Mouse (Mus musculus) G1E-ER4 (cell line): Measurements from ENCODE around the gene Sorcs2. TPM values are rescaled to one million over a fixed set of nuclear protein-coding genes. Genes with fewer than 3 reads are reported as not detected.

Experiments used
- GATA1 ChIP-seq: IDR thresholded peaks from one replicate; pipeline ENCODE4 v1.8.0; 2012; ENCODE audit warnings: low read length, inconsistent platforms
- polyA plus RNA-seq: library from polyadenylated mRNA; stranded (reverse); fragments of >175 nt; gene quantifications from 2 replicates; pipeline ENCODE4 v1.2.3, GENCODE M21; 2012

Sorcs2 gene
- polyA plus RNA-seq, 1 experiment, result not detected

DNA sequence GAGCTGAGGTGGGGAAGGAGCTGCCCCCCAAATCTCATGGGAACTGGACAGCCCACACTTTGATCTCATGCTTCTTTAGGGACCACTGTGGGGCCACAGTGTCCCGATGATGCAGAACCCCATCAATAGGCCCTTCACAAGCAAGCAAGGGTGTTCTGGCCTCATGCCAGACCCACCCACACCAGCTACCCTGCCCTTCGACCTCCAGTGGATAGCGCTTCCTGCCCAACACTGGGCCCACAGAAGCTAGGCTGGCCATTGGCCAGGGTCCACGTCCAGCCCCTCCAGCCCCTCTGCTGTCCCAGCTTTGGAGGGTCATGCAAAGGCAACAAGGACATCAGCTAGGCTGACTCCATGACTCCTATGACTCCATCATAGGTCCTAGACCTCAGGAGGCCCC lies 99.9 kb downstream of the Sorcs2 start:
- TF ChIP-seq GATA1, result no peak

DNA sequence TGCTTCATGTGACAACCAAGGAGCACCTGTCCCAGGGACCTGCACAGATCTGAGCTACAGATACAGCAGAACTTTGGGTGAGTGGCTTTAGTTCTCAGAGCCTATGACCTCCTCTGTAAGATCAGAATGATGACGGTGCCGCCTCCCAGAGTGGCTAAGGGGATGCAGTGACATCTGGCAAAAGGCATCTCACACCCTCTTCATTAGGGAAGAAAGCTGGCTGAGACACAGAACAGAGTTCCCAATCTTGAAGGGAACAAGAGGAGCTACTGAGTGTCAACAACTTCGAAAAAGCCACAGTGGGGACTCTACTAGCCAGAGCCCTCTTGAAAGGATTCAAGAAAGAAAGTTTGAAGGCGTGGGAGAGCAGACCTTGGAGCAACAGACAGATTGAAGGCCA lies 100.7 kb downstream of the Sorcs2 start:
- no peak for TF ChIP-seq GATA1

- TF ChIP-seq GATA1, result no peak
Observed at GRCm38 (mm10) chr5:36293109-36293900, 104.6 kb downstream of the Sorcs2 start.

DNA sequence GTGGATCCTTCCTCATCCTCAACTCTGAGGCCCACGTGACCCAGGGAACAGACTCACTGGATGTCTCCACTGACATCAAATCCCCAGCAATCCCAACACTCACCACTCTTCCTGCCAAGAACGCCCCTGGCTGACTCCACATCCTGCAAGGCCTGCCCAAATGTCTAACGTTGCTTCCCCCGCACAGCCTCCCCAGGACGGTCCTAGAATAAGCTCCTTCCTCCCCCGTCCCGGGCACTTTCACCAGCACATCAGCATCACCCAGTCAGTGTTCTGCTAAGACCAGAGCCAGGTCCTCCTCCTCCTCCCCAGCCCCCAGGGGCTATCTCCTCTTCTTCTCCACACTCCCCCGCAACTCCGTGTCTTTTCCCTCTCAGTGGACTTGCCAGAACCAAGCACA lies 105.6 kb downstream of the Sorcs2 start:
- TF ChIP-seq GATA1, result no peak

DNA sequence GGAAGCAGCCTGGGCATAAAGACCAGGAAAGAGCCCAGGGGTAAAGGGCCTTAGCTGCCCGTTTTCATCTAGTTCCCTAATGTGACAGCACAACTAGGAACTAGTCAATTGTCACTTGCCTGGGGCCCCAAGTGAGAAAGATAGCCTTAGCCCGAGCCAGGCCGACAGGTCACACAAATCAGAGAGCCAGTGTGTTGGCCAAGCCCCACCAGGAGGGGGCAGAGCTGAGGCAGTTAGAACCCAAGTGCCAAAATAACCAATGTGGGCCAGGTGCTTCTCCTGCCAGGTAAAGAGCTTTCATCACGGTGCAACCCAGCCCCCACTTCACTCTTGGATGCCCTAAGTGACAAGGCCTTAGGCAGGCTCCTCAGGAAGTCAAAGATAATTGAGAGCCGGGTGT lies 106.7 kb downstream of the Sorcs2 start:
- TF ChIP-seq GATA1, result no peak

- no peak for TF ChIP-seq GATA1
Observed at GRCm38 (mm10) chr5:36285405-36285804, 112.5 kb downstream of the Sorcs2 start.

GRCm38 (mm10) chr5:36279896-36280295 lies 118.0 kb downstream of the Sorcs2 start:
- TF ChIP-seq GATA1, result no peak

DNA sequence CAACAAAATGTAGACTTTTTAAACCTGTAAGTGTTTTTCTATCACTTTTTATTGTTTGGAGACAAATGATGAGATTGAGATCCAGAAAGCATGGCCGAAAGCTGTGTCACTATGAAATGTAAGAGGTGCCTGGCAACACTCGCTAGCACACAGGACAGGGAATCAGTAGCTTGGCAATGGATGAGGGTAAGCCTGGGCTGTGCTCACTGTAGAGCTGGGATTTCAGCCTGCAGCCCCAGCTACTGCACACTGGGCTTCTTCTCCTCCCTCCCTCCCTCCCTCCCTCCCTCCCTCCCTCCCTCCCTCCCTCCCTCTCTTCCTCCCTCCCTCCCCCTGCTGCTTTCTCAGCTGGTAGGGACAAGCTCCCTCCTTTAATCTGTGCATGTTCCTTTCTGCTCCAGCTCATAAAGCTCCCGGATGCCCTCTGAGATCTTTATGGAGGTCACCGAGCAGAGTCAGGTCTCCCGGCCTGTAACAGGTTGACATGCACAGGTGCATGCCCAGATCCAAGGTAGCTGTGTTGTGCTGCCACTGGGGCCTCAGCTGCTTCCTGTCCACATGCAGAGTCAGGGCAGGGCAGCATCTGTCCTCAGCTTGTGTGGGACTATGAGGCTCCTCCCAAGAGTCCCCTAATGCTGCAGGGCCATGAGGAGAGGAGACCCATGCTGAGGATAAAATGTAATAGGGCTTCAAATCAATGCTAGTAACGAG lies 123.1 kb downstream of the Sorcs2 start:
- no peak for TF ChIP-seq GATA1

DNA sequence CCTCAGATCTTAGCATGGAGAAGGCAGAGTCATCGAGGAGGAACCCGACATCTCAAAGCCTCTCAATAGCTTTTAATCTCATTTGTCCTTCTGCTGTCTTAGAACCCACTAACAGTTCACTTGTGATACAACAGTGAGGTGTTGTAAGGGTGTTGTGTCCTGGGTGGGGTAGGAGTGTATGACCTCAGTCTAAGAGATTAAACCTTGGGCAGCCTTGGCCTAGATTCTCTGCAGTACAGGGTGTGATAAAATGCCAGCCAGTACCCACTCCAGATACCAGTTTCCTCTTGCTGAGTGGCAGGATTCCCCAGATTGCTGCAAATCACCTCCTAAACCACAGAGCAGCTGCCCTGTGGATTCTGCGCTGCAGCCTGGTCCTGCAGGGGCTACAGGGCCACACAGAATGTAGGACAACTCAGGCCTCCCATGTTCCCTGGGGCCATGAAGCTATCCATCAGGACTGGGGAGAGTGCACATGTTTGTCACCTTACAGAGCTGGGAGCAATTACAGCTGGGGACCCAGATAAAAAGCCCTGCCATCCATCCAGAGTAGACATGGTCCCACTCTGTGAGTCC lies 130.7 kb downstream of the Sorcs2 start:
- TF ChIP-seq GATA1, result no peak

GRCm38 (mm10) chr5:36260862-36261261 lies 137.1 kb downstream of the Sorcs2 start:
- TF ChIP-seq GATA1, result no peak

GRCm38 (mm10) chr5:36259691-36260124 lies 138.2 kb downstream of the Sorcs2 start:
- TF ChIP-seq GATA1, result no peak

- no peak for TF ChIP-seq GATA1
Observed at GRCm38 (mm10) chr5:36258387-36259181, 139.4 kb downstream of the Sorcs2 start.

- TF ChIP-seq GATA1, result no peak
Observed at GRCm38 (mm10) chr5:36257008-36257407, 140.9 kb downstream of the Sorcs2 start.

DNA sequence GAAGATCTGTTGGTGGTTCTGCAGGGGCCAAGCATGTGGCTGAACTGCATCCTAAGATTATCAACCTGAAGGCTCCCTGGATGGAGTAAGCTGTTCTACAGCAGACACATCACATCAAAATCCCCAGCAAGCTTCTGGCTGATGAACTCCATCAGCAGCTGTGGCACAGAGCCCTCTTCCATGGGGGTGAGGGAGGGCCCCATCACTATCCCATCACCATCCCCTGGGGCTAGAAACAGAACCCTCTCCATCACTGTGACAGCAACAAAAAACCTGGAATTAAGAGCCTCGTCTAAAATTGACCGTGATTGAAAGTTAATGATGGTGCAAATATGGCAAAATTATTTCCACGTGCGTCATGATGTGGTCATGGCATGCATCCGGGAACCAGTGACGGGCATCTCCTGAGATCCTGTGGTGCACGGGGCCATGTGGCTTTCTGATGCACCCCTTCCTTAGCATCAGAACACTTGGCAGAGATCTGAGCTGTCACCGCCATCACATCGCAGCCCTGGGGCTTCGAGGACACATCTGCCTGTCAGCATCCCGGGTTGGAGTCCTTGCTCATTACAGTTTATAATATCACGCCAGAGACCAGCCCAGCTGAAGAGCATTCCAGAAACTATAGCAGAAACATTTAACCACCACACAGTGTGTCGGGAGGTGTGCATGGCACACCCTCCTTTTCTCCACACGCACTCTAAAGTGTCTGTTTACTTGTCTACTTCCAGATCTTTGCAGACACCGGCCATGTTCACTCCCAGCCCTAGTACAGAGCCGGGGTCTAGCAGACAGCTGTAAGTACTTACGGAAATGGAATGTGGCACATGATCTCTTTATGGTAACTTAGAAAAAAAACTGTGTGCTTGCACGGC lies 143.1 kb downstream of the Sorcs2 start:
- no peak for TF ChIP-seq GATA1

DNA sequence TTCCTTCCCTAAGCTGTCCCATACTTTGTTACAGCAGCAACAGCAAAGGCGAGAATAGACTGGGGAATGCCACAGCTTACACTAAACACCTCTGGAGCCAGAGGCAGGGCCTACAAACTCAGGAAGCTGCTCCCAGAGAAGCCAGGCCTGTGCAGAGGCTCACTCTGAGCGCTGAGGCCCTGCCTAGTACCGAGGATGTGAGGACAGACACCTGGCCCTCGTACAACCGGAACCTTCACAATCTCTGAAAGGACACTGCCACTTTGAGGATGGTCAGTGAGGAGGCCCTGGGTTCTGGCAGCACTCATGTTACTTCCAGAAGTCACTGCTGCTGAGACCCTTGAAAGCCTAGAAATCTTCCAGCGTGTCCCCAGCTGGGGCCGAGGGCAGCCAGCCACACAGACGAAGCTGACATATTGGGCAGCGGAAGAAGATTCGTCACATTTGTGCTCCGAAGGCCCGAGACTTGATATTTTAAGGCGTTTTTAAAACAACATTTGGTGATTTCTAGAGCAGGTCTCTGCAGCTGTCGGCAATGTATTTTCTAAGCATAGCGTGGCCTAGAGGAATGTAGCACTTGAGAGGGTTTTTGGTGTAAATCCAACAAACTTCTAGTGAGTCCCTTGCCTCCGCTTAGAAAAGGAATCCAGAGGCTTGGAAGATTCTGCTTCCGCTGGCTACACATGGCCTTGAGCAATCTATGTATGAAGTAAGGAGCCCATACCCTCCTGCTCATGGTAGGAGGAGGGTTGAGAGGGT lies 145.0 kb downstream of the Sorcs2 start:
- no peak for TF ChIP-seq GATA1
